In genomic region chr8:72683010-72683521, GRCm38 (mm10) we compare ENCODE assay signal across 13 mouse cellular contexts. TPM values are rescaled to one million over a fixed set of nuclear protein-coding genes. Genes with fewer than 3 reads are reported as not detected.
DNase-seq lines count a peak whose midpoint lies in the region; ATAC-seq lines count a peak whose summit lies in the region.
"Had no signal": no experiment of that assay in that cellular context is flagged by ENCODE, and none has a peak within 500 bp of the region (broad histone marks: within the 10 kb centered on the region; RNA-seq: fewer than 3 reads in every experiment).

No protein-coding gene starts in this region.

- H3K9ac ChIP-seq in heart, embryonic 16.5 days (ENCODE audit: low read length) = no peak overlapping the region
- H3K9ac ChIP-seq: hindbrain, embryonic 12.5 days had no signal

- peak; percentile 37; the same call in 1 of the 2 replicates for ATAC-seq in heart, embryonic 16.5 days (replicated peaks; ENCODE audit: extremely low read depth, insufficient read depth, low FRiP score)

- H3K27ac ChIP-seq in heart, embryonic 16.5 days (ENCODE audit: low read length) = no peak overlapping the region
- H3K27ac ChIP-seq in limb, embryonic 10.5 days = 0 out of 2 replicates have a peak overlapping the region, but pooled peaks have one; percentile 8
- H3K27ac ChIP-seq: hindbrain, embryonic 12.5 days; midbrain, embryonic 10.5 days had no signal

- DNase-seq in heart, adult 8-10 months (ENCODE audit: low spot score) = no peak
- DNase-seq in 3134 (ENCODE audit: extremely low read depth, insufficient read length, low spot score) = peak; percentile 27
- DNase-seq in NIH3T3 (ENCODE audit: low read depth) = peak; percentile 35
- DNase-seq in limb, embryonic 10.5 days (ENCODE audit: low spot score) = no peak
- DNase-seq in cerebellum, adult 18-20 months = no peak
- no peak for DNase-seq in urinary bladder, postnatal 4 days (ENCODE audit: low spot score in 2 of 2)
- DNase-seq in left cerebral cortex, postnatal 36 days (ENCODE audit: low spot score in 2 of 2) = no peak
- DNase-seq: adrenal gland, postnatal 10 days; cerebellum, adult 2 months had no signal

- H3K4me1 ChIP-seq in heart, embryonic 16.5 days (ENCODE audit: control insufficient read depth, insufficient read depth, low read length) = no peaks in the 10 kb centered on the region
- peaks cover 9% of the 10 kb centered on the region for H3K4me1 ChIP-seq in limb, embryonic 10.5 days
- H3K4me1 ChIP-seq: hindbrain, embryonic 12.5 days; midbrain, embryonic 10.5 days had no signal

- 22% methylated on average over 2 of the region's 2 CpGs for WGBS in heart, embryonic 16.5 days
- WGBS in limb, embryonic 10.5 days = 51% methylated on average over 2 of the region's 2 CpGs

- no peaks in the 10 kb centered on the region for H3K36me3 ChIP-seq in heart, embryonic 16.5 days (ENCODE audit: control insufficient read depth, insufficient read depth)
- H3K36me3 ChIP-seq in limb, embryonic 10.5 days = no peaks in the 10 kb centered on the region
- H3K36me3 ChIP-seq: hindbrain, embryonic 12.5 days; midbrain, embryonic 10.5 days had no signal

- intact Hi-C loops in left cerebral cortex, postnatal 36 days (cut with DNase I) = no loop called here

- no peaks in the 10 kb centered on the region for H3K9me3 ChIP-seq in heart, embryonic 16.5 days (replicated peaks; ENCODE audit: control insufficient read depth, low read length)
- no peaks in the 10 kb centered on the region for H3K9me3 ChIP-seq in limb, embryonic 10.5 days (replicated peaks)
- H3K9me3 ChIP-seq: hindbrain, embryonic 12.5 days; midbrain, embryonic 10.5 days had no signal

- no peak overlapping the region for H3K4me3 ChIP-seq in heart, embryonic 16.5 days (ENCODE audit: low read length)
- no peak overlapping the region for H3K4me3 ChIP-seq in limb, embryonic 10.5 days
- H3K4me3 ChIP-seq: erythroblast, embryonic 14.5 days; hindbrain, embryonic 12.5 days; midbrain, embryonic 10.5 days had no signal

- no peak overlapping the region for H3K4me2 ChIP-seq in heart, embryonic 16.5 days (ENCODE audit: low read depth, low read length)
- H3K4me2 ChIP-seq: hindbrain, embryonic 12.5 days had no signal

- no peaks in the 10 kb centered on the region for H3K27me3 ChIP-seq in heart, embryonic 16.5 days (ENCODE audit: control insufficient read depth, insufficient read depth, low read length)
- no peaks in the 10 kb centered on the region for H3K27me3 ChIP-seq in limb, embryonic 10.5 days (ENCODE audit: low read depth, poor library complexity, severe bottlenecking)
- H3K27me3 ChIP-seq: hindbrain, embryonic 12.5 days had no signal

RNA-seq across cellular contexts. Expression of gene Nwd1, which starts 36.6 kb away (rescaled TPM):
- polyA plus RNA-seq in heart, embryonic 16.5 days (2015; fragmentation: Nextera tagmentation; extraction: Ambion mirVana) = 0.38 and 0.40 TPM in 2 replicates
- total RNA-seq in heart, adult 8-10 months (2022) = under 1 TPM; 0.31 to 0.79 (median 0.46) TPM
- polyA plus RNA-seq in limb, embryonic 10.5 days (2016; fragmentation: Nextera tagmentation; extraction: Ambion mirVana) = 0.16 TPM in 1 of 2 replicates, not detected in the other
- total RNA-seq in left cerebral cortex, postnatal 36 days (2021) = 10 to 100 TPM; 40.5 to 48.4 TPM
- polyA plus RNA-seq: erythroblast, embryonic 14.5 days; midbrain, embryonic 10.5 days had no signal

RNA-seq across cellular contexts. Expression of gene Sin3b, which starts 40.0 kb away (rescaled TPM):
- 160 and 166 TPM in 2 replicates for polyA plus RNA-seq in heart, embryonic 16.5 days (2015; fragmentation: Nextera tagmentation; extraction: Ambion mirVana)
- 10 to 100 TPM; 71.4 to 77.8 (median 74.3) TPM for total RNA-seq in heart, adult 8-10 months (2022)
- polyA plus RNA-seq in limb, embryonic 10.5 days (2016; fragmentation: Nextera tagmentation; extraction: Ambion mirVana) = 145 and 153 TPM in 2 replicates
- total RNA-seq in left cerebral cortex, postnatal 36 days (2021) = 100 to 1,000 TPM; 140 to 148 TPM

Comparison
In these comparisons a context has a peak if more than half of its experiments do, and no peak if none do; other contexts are left out.
1. DNase-seq: peak in 3134 (single experiment) and NIH3T3 (single experiment); none in heart, adult 8-10 months (single experiment), limb, embryonic 10.5 days (single experiment), cerebellum, adult 18-20 months (0 of 2), urinary bladder, postnatal 4 days (0 of 2) and left cerebral cortex, postnatal 36 days (0 of 2).
2. RNA of gene Nwd1, which starts 36.6 kb away (total RNA-seq): 40.5 to 48.4 TPM in left cerebral cortex, postnatal 36 days; 0.31 to 0.79 TPM in heart, adult 8-10 months; every median in the first group is over 10 times any median in the second.